Mouse (Mus musculus): ENCODE data around the gene Nprl3. TPM values are rescaled to one million over a fixed set of nuclear protein-coding genes. Genes with fewer than 3 reads are reported as not detected.

Gene Nprl3
- polyA plus RNA-seq, 1 experiment from 2014 or later, result 47.8 TPM

GRCm38 (mm10) chr11:32278458-32278957 is 11.0 kb upstream of the Nprl3 start:
- no peak overlapping the region for H3K4me3 ChIP-seq
- H3K36me3 ChIP-seq (replicated peaks), result no peaks in the 10 kb centered on the region
- H3K9me3 ChIP-seq, result no peaks in the 10 kb centered on the region
- no peak for DNase-seq (ENCODE audit: low spot score)
- WGBS, result 79% methylated on average over 12 of the region's 12 CpGs
- H3K4me1 ChIP-seq, result no peaks in the 10 kb centered on the region
- no peak overlapping the region for H3K27ac ChIP-seq (replicated peaks)
- peaks cover 48% of the 10 kb centered on the region for H3K27me3 ChIP-seq (replicated peaks; ENCODE audit: low read depth, poor library complexity, severe bottlenecking)

- H3K4me1 ChIP-seq, result no peaks in the 10 kb centered on the region
- no peaks in the 10 kb centered on the region for H3K36me3 ChIP-seq (replicated peaks)
- no peak for DNase-seq (ENCODE audit: low spot score)
- H3K27me3 ChIP-seq (replicated peaks; ENCODE audit: low read depth, poor library complexity, severe bottlenecking), result peaks cover 48% of the 10 kb centered on the region
- no peak overlapping the region for H3K4me3 ChIP-seq
- WGBS, result 68% methylated on average over 21 of the region's 21 CpGs
- no peak overlapping the region for H3K27ac ChIP-seq (replicated peaks)
- no peaks in the 10 kb centered on the region for H3K9me3 ChIP-seq
Observed at GRCm38 (mm10) chr11:32277736-32278457, 10.4 kb upstream of the Nprl3 start.

GRCm38 (mm10) chr11:32276347-32276746 is 8.8 kb upstream of the Nprl3 start, which contains the start of gene Hba-x:
Gene Hba-x (plus strand): TSS chr11:32276400.
- Histone ChIP-seq H3K27ac (replicated peaks) (no peak within 1 kb of the TSS; the same call in 1 of the 2 replicates), H3K27me3 (replicated peaks; ENCODE audit: low read depth, poor library complexity, severe bottlenecking) (peaks cover 41% of the 10 kb centered on the region), H3K4me3 (no peak within 1 kb of the TSS), H3K4me1 (no peaks in the 10 kb centered on the region), H3K9me3 (no peaks in the 10 kb centered on the region), H3K36me3 (replicated peaks) (no peaks in the 10 kb centered on the region)
- WGBS, result 71% methylated on average over 3 of the region's 3 CpGs
- DNase-seq (ENCODE audit: low spot score), result no peak

- WGBS, result 50% methylated on average over 4 of the region's 4 CpGs
Observed at GRCm38 (mm10) chr11:32271178-32271577, 3.7 kb upstream of the Nprl3 start.

GRCm38 (mm10) chr11:32268952-32269351 is 1.4 kb upstream of the Nprl3 start:
- Histone ChIP-seq H3K4me1 (peaks cover 19% of the 10 kb centered on the region), H3K36me3 (replicated peaks) (no peaks in the 10 kb centered on the region), H3K27me3 (replicated peaks; ENCODE audit: low read depth, poor library complexity, severe bottlenecking) (0 out of 2 replicates have a peak, but pooled peaks cover 4% of the 10 kb centered on the region), H3K9me3 (no peaks in the 10 kb centered on the region), H3K4me3 (no peak overlapping the region), H3K27ac (replicated peaks) (no peak overlapping the region)
- no peak for DNase-seq (ENCODE audit: low spot score)
- WGBS, result 83% methylated on average over 5 of the region's 5 CpGs

More at GRCm38 (mm10) chr11:32271178-32271577, 3.7 kb upstream of the Nprl3 start:
- H3K27ac ChIP-seq (replicated peaks), result no peak overlapping the region
- H3K4me1 ChIP-seq, result peaks cover 15% of the 10 kb centered on the region
- no peak for DNase-seq (ENCODE audit: low spot score)
- no peaks in the 10 kb centered on the region for H3K9me3 ChIP-seq
- H3K4me3 ChIP-seq, result no peak overlapping the region
- H3K36me3 ChIP-seq (replicated peaks), result no peaks in the 10 kb centered on the region
- H3K27me3 ChIP-seq (replicated peaks; ENCODE audit: low read depth, poor library complexity, severe bottlenecking), result peaks cover 7% of the 10 kb centered on the region

- H3K27me3 ChIP-seq (replicated peaks; ENCODE audit: low read depth, poor library complexity, severe bottlenecking), result 0 out of 2 replicates have a peak, but pooled peaks cover 4% of the 10 kb centered on the region
- H3K4me3 ChIP-seq, result peak overlapping the region; percentile 77
- DNase-seq (ENCODE audit: low spot score), result peak; percentile 18
- H3K9me3 ChIP-seq, result no peaks in the 10 kb centered on the region
- H3K36me3 ChIP-seq (replicated peaks), result 0 out of 2 replicates have a peak, but pooled peaks cover under 1% of the 10 kb centered on the region
- peaks cover 21% of the 10 kb centered on the region for H3K4me1 ChIP-seq
- peak overlapping the region; percentile 94 for H3K27ac ChIP-seq (replicated peaks)
- WGBS, result 20% methylated on average over 5 of the region's 5 CpGs
Observed at GRCm38 (mm10) chr11:32267964-32268363, 457 bp upstream of the Nprl3 start.

GRCm38 (mm10) chr11:32266776-32267175 is 731 bp downstream of the Nprl3 start:
- Histone ChIP-seq H3K4me1 (peaks cover 27% of the 10 kb centered on the region), H3K27me3 (replicated peaks; ENCODE audit: low read depth, poor library complexity, severe bottlenecking) (0 out of 2 replicates have a peak, but pooled peaks cover 4% of the 10 kb centered on the region), H3K27ac (replicated peaks) (peak overlapping the region; percentile 94), H3K36me3 (replicated peaks) (peaks cover 12% of the 10 kb centered on the region), H3K4me3 (peak overlapping the region; percentile 77), H3K9me3 (no peaks in the 10 kb centered on the region)
- no peak for DNase-seq (ENCODE audit: low spot score)
- WGBS, result 39% methylated on average over 6 of the region's 6 CpGs

- 92% methylated on average over 6 of the region's 6 CpGs for WGBS
Observed at GRCm38 (mm10) chr11:32266194-32266593, 1.3 kb downstream of the Nprl3 start.

GRCm38 (mm10) chr11:32265117-32265738 is 2.3 kb downstream of the Nprl3 start:
- Histone ChIP-seq H3K27ac (replicated peaks) (no peak overlapping the region), H3K27me3 (replicated peaks; ENCODE audit: low read depth, poor library complexity, severe bottlenecking) (0 out of 2 replicates have a peak, but pooled peaks cover 4% of the 10 kb centered on the region), H3K9me3 (no peaks in the 10 kb centered on the region), H3K4me3 (no peak overlapping the region), H3K36me3 (replicated peaks) (peaks cover 27% of the 10 kb centered on the region), H3K4me1 (peaks cover 27% of the 10 kb centered on the region)
- WGBS, result 91% methylated on average over 3 of the region's 3 CpGs
- DNase-seq (ENCODE audit: low spot score), result no peak

More at GRCm38 (mm10) chr11:32266194-32266593, 1.3 kb downstream of the Nprl3 start:
- peaks cover 17% of the 10 kb centered on the region for H3K36me3 ChIP-seq (replicated peaks)
- H3K27me3 ChIP-seq (replicated peaks; ENCODE audit: low read depth, poor library complexity, severe bottlenecking), result 0 out of 2 replicates have a peak, but pooled peaks cover 4% of the 10 kb centered on the region
- H3K27ac ChIP-seq (replicated peaks), result no peak overlapping the region
- no peak for DNase-seq (ENCODE audit: low spot score)
- H3K9me3 ChIP-seq, result no peaks in the 10 kb centered on the region
- H3K4me3 ChIP-seq, result no peak overlapping the region
- H3K4me1 ChIP-seq, result peaks cover 27% of the 10 kb centered on the region

GRCm38 (mm10) chr11:32262674-32263415 is 4.7 kb downstream of the Nprl3 start:
- DNase-seq (ENCODE audit: low spot score), result no peak
- H3K27ac ChIP-seq (replicated peaks), result 0 out of 2 replicates have a peak overlapping the region, but pooled peaks have one; percentile 40
- no peaks in the 10 kb centered on the region for H3K27me3 ChIP-seq (replicated peaks; ENCODE audit: low read depth, poor library complexity, severe bottlenecking)
- H3K4me1 ChIP-seq, result peaks cover 21% of the 10 kb centered on the region
- no peak overlapping the region for H3K4me3 ChIP-seq
- H3K9me3 ChIP-seq, result no peaks in the 10 kb centered on the region
- WGBS, result 80% methylated on average over 10 of the region's 10 CpGs
- H3K36me3 ChIP-seq (replicated peaks), result peaks cover 44% of the 10 kb centered on the region

- H3K27me3 ChIP-seq (replicated peaks; ENCODE audit: low read depth, poor library complexity, severe bottlenecking), result no peaks in the 10 kb centered on the region
- peaks cover 73% of the 10 kb centered on the region for H3K36me3 ChIP-seq (replicated peaks)
- H3K4me3 ChIP-seq, result no peak overlapping the region
- DNase-seq (ENCODE audit: low spot score), result no peak
- 85% methylated on average over 3 of the region's 3 CpGs for WGBS
- no peaks in the 10 kb centered on the region for H3K9me3 ChIP-seq
- H3K4me1 ChIP-seq, result no peaks in the 10 kb centered on the region
- H3K27ac ChIP-seq (replicated peaks), result 0 out of 2 replicates have a peak overlapping the region, but pooled peaks have one; percentile 14
Observed at GRCm38 (mm10) chr11:32256566-32256965, 10.9 kb downstream of the Nprl3 start.

GRCm38 (mm10) chr11:32256146-32256545 is 11.4 kb downstream of the Nprl3 start:
- no peak overlapping the region for H3K4me3 ChIP-seq
- DNase-seq (ENCODE audit: low spot score), result no peak
- H3K27me3 ChIP-seq (replicated peaks; ENCODE audit: low read depth, poor library complexity, severe bottlenecking), result no peaks in the 10 kb centered on the region
- H3K36me3 ChIP-seq (replicated peaks), result peaks cover 74% of the 10 kb centered on the region
- H3K4me1 ChIP-seq, result no peaks in the 10 kb centered on the region
- WGBS, result 98% methylated on average over 1 of the region's 1 CpGs
- no peaks in the 10 kb centered on the region for H3K9me3 ChIP-seq
- no peak overlapping the region for H3K27ac ChIP-seq (replicated peaks)

All from embryonic facial prominence, embryonic 10.5 days (tissue).